Mouse (Mus musculus) heart, postnatal 0 days (tissue): ENCODE data around the gene Gm9913.

Experiments used
- CTCF ChIP-seq: IDR thresholded peaks from 2 replicates; pipeline ENCODE4 v1.5.1; 2016; ENCODE audit warnings: antibody characterized with exemption, control low read depth, low read depth
- EP300 ChIP-seq: IDR thresholded peaks from 2 replicates; pipeline ENCODE4 v1.6.1; 2016; ENCODE audit warnings: antibody characterized with exemption, low read depth

DNA sequence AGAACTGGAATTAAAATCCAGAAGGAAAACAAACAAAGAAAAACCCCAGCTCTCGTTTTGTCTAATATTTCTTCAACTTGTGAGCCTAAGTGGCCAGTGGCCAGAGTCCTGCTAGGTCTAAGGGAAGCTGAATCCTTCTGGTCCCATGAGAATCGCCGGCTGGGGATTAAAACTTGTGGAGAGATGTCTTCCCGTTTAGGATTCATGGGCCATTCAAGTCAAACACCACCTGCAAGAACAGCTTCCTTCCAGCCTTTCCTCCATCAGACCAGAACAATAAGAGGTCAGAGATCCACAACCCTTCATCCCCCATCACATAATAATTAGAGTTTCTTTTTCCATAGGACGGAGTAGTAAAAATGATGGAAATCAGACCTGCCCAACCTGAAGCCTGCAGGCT, 30.2 kb upstream of the Gm9913 start:
- no peak for TF ChIP-seq CTCF
- TF ChIP-seq EP300: peak; percentile 70
